Mouse (Mus musculus) heart, embryonic 11.5 days (tissue): ENCODE measurements around the gene Cyb561. TPM values are rescaled to one million over a fixed set of nuclear protein-coding genes. Genes with fewer than 3 reads are reported as not detected.

Experiments
- polyA plus RNA-seq: library from polyadenylated mRNA; unstranded; fragments of >200 nt; fragmentation: Nextera tagmentation; extraction: Ambion mirVana; gene quantifications from 2 replicates; pipeline ENCODE4 v1.2.1, GENCODE M21; 2014

Gene Cyb561
- polyA plus RNA-seq, 1 experiment from 2014 or later = 3.5 TPM

Other genes with a start within 250 kb of the Cyb561 start
- 0.52 and 0.59 TPM in 2 replicates for gene Ace, start 14.6 kb upstream of the Cyb561 start, polyA plus RNA-seq
- gene Ace3, start 41.3 kb upstream of the Cyb561 start, polyA plus RNA-seq = not detected in 2 replicates
- 0.17 and 0.40 TPM in 2 replicates for gene Kcnh6, start 54.8 kb upstream of the Cyb561 start, polyA plus RNA-seq
- 50.5 and 51.8 TPM in 2 replicates for gene Dcaf7, start 83.5 kb upstream of the Cyb561 start, polyA plus RNA-seq
- 9.7 and 11.0 TPM in 2 replicates for gene Taco1, start 112.7 kb upstream of the Cyb561 start, polyA plus RNA-seq
- gene Map3k3, start 131.3 kb upstream of the Cyb561 start, polyA plus RNA-seq = 20.8 and 22.2 TPM in 2 replicates
- gene Gm10840, start 207.5 kb upstream of the Cyb561 start, polyA plus RNA-seq = not detected in 2 replicates
- gene Limd2, start 207.5 kb upstream of the Cyb561 start, polyA plus RNA-seq = 145 and 151 TPM in 2 replicates
- gene Strada, start 248.8 kb upstream of the Cyb561 start, polyA plus RNA-seq = 22.4 and 26.6 TPM in 2 replicates